Mouse (Mus musculus) forebrain, embryonic 11.5 days (tissue): ENCODE results near the gene Zfp697. TPM values are rescaled to one million over a fixed set of nuclear protein-coding genes. Genes with fewer than 3 reads are reported as not detected.
"Not testable (repeated sequence)": the region's sequence is repeated elsewhere in the genome, so short reads cannot be mapped to it uniquely, and the experiment has no call there.

Experiments used
- ATAC-seq: fragments of 200-750 bp; cut with Nextera tagmentation; replicated peaks from 2 replicates; pipeline ENCODE4 v1.8.0; 2017; ENCODE audit warnings: moderate TSS enrichment; ENCODE audit not compliant: low FRiP score
- DNase-seq: peaks from one replicate; pipeline ENCODE4 v3.0.0-alpha.2; 2017; ENCODE audit warnings: low spot score
- H3K27ac ChIP-seq: fragments of 300-500 bp; sonication (generic); 2 replicates; pipeline ENCODE4 v1.5.1; 2014; ENCODE audit warnings: low read depth, low read length
- H3K27me3 ChIP-seq: fragments of 300-500 bp; sonication (generic); 2 replicates; pipeline ENCODE4 v1.6.1; 2014; ENCODE audit warnings: mild to moderate bottlenecking, low read length, mixed read lengths; ENCODE audit not compliant: control insufficient read depth, insufficient read depth
- H3K36me3 ChIP-seq: fragments of 300-500 bp; sonication (generic); 2 replicates; pipeline ENCODE4 v1.6.1; 2014; ENCODE audit warnings: mild to moderate bottlenecking, low read length, moderate library complexity, mixed read lengths; ENCODE audit not compliant: control insufficient read depth, insufficient read depth
- H3K4me1 ChIP-seq: fragments of 300-500 bp; sonication (generic); replicated peaks from 2 replicates; pipeline ENCODE4 v1.6.1; 2014; ENCODE audit warnings: low read length, mixed read lengths; ENCODE audit not compliant: control insufficient read depth, insufficient read depth
- H3K4me2 ChIP-seq: fragments of 300-500 bp; sonication (generic); 2 replicates; pipeline ENCODE4 v1.6.1; 2014; ENCODE audit warnings: low read depth, mild to moderate bottlenecking, low read length, moderate library complexity, mixed read lengths; ENCODE audit not compliant: severe bottlenecking
- H3K4me3 ChIP-seq: fragments of 300-500 bp; sonication (generic); 2 replicates; pipeline ENCODE4 v1.5.1; 2014; ENCODE audit warnings: low read depth, low read length
- H3K9ac ChIP-seq: fragments of 300-500 bp; sonication (generic); 2 replicates; pipeline ENCODE4 v1.6.1; 2014; ENCODE audit warnings: low read length
- H3K9me3 ChIP-seq: fragments of 300-500 bp; sonication (generic); 2 replicates; pipeline ENCODE4 v1.6.1; 2016; ENCODE audit warnings: low read length, mixed read lengths; ENCODE audit not compliant: control insufficient read depth
- WGBS: fragments of 180-500 bp; shearing (Covaris S2); extraction: QIAGEN DNeasy Blood & Tissue Kit; methylation state at CpG from one replicate; pipeline ENCODE4 v1.1.7; 2014; 5-methylcytosine and 5-hydroxymethylcytosine counted together
- polyA plus RNA-seq: library from polyadenylated mRNA; unstranded; fragments of >200 nt; fragmentation: Nextera tagmentation; extraction: Ambion mirVana; gene quantifications from 2 replicates; pipeline ENCODE4 v1.2.1, GENCODE M21; 2014

Zfp697 gene
- polyA plus RNA-seq, 1 experiment from 2014 or later = 8.9 TPM

- not testable (repeated sequence) for H3K4me1 ChIP-seq, H3K36me3 ChIP-seq, H3K4me3 ChIP-seq, H3K4me2 ChIP-seq, H3K9me3 ChIP-seq, H3K27me3 ChIP-seq, H3K27ac ChIP-seq, ATAC-seq, DNase-seq, H3K9ac ChIP-seq
- WGBS = 41% methylated on average over 3 of the region's 3 CpGs
These were observed 60.0 kb downstream of the Zfp697 start for GRCm38 (mm10) chr3:98442245-98442644.

GRCm38 (mm10) chr3:98443149-98443779, 61.0 kb downstream of the Zfp697 start:
- not testable (repeated sequence) for ATAC-seq, H3K9me3 ChIP-seq, DNase-seq, H3K36me3 ChIP-seq, H3K27ac ChIP-seq, H3K4me3 ChIP-seq, H3K4me2 ChIP-seq, H3K4me1 ChIP-seq, H3K27me3 ChIP-seq, H3K9ac ChIP-seq
- WGBS = 14% methylated on average over 3 of the region's 3 CpGs

GRCm38 (mm10) chr3:98443924-98444323, 61.7 kb downstream of the Zfp697 start:
- DNase-seq, H3K9me3 ChIP-seq, H3K36me3 ChIP-seq, H3K4me2 ChIP-seq, H3K4me3 ChIP-seq, H3K27ac ChIP-seq, H3K27me3 ChIP-seq, ATAC-seq, H3K4me1 ChIP-seq, H3K9ac ChIP-seq: not testable (repeated sequence)
- no CpG with 5 or more reads among the region's 1 CpGs for WGBS

- 84% methylated on average over 5 of the region's 5 CpGs for WGBS
- H3K9me3 ChIP-seq, H3K4me3 ChIP-seq, H3K4me2 ChIP-seq, DNase-seq, H3K27me3 ChIP-seq, ATAC-seq, H3K36me3 ChIP-seq, H3K9ac ChIP-seq, H3K4me1 ChIP-seq, H3K27ac ChIP-seq: not testable (repeated sequence)
These were observed 71.5 kb downstream of the Zfp697 start for GRCm38 (mm10) chr3:98453786-98454185.

DNA sequence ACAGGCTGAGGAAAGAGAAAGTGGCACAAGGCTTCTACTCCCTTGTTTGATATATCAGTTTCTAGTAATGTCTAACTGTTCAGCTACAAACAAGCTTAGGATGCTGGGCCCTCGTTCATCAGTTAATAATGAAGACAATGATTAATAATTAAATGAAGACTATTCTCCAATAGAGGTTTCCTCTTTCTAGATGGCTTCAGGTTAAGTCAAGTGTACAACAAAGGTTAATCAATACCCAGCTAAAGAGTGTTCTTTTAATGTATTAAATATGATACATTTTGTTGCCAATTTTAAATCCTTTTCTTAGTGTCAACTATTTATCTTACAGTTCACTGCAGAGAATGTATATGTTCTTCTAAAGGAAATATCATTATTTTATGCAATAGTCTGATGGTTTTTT, 74.8 kb downstream of the Zfp697 start, which contains the start of gene Gm4450:
Gene Gm4450 (minus strand): TSS at position 101 of the 400 bp plus-strand sequence.
- not testable (repeated sequence) for H3K4me2 ChIP-seq, ATAC-seq, H3K4me1 ChIP-seq, H3K4me3 ChIP-seq, H3K9me3 ChIP-seq, H3K9ac ChIP-seq, H3K36me3 ChIP-seq, H3K27ac ChIP-seq, DNase-seq, H3K27me3 ChIP-seq
- no CpG with 5 or more reads among the region's 1 CpGs for WGBS

GRCm38 (mm10) chr3:98469323-98469722, 87.1 kb downstream of the Zfp697 start:
- not testable (repeated sequence) for H3K36me3 ChIP-seq, H3K4me2 ChIP-seq, H3K4me3 ChIP-seq, H3K27ac ChIP-seq, H3K4me1 ChIP-seq, DNase-seq, H3K27me3 ChIP-seq, H3K9me3 ChIP-seq, ATAC-seq, H3K9ac ChIP-seq
- WGBS = no CpG with 5 or more reads among the region's 2 CpGs

DNA sequence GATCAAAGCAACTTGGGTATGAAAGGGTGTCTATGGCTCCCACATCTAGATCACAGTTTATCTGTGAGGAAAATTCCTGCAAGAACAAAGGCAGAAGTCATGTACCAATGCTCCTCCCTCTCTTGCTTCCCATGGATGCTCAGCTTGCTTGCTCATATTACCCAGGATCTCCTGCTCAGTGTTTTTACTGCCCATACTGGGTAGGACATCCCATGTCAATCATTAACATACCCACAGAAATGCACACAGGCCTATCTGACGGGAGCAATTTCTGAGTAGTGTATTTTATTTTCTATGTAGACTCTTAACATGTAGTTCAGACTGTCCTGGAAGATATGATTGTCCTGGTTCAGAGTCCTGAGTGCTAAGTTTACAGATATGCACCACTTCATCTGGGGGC, 88.8 kb downstream of the Zfp697 start:
- not testable (repeated sequence) for H3K9me3 ChIP-seq, ATAC-seq, DNase-seq, H3K4me1 ChIP-seq, H3K27me3 ChIP-seq, H3K27ac ChIP-seq, H3K36me3 ChIP-seq, H3K4me2 ChIP-seq, H3K4me3 ChIP-seq, H3K9ac ChIP-seq
- no CpG with 5 or more reads among the region's 1 CpGs for WGBS

GRCm38 (mm10) chr3:98471499-98471898, 89.2 kb downstream of the Zfp697 start:
- DNase-seq, ATAC-seq, H3K4me1 ChIP-seq, H3K27ac ChIP-seq, H3K36me3 ChIP-seq, H3K4me3 ChIP-seq, H3K9ac ChIP-seq, H3K4me2 ChIP-seq, H3K27me3 ChIP-seq, H3K9me3 ChIP-seq: not testable (repeated sequence)

DNA sequence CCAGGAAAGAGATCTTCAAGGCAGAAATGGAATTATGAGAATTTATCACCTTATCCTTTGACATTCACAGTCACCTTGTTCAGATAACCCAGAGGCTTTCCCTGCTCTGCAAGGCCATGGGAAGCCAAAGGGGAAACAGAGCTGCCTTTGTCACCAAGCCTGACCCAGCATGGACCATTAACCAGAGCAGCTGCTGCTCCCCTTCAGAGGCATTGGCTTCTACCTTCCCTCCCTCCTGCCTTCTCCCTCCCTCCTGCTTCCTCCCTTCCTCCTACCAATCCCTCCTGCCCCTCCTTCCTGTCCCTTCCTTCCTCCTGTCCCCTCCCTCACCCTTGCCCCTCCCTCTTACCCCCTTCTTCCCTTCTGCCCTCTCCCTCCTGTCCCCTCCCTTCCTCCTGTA, 111.9 kb downstream of the Zfp697 start:
- not testable (repeated sequence) for H3K27ac ChIP-seq, H3K4me1 ChIP-seq, H3K9me3 ChIP-seq, DNase-seq, H3K4me3 ChIP-seq, H3K4me2 ChIP-seq, ATAC-seq, H3K9ac ChIP-seq, H3K27me3 ChIP-seq, H3K36me3 ChIP-seq
